Mouse (Mus musculus): Measurements from ENCODE around the gene St3gal6. TPM values are rescaled to one million over a fixed set of nuclear protein-coding genes. Genes with fewer than 3 reads are reported as not detected.

St3gal6 gene
- total and polyA plus RNA-seq, 3 experiments, result 167 to 420 (median 240) TPM

- dilution Hi-C loops (cut with MboI; ENCODE audit: extremely low pct_ligation_motif_present, extremely low pct_unique_long_range_greater_than_20kb, low sequenced_read_pairs) (no loop called here), in situ Hi-C loops (cut with MboI; ENCODE audit: low pct_ligation_motif_present, low pct_unique_long_range_greater_than_20kb, low sequenced_read_pairs) (no loop called here)
- no peak for TF ChIP-seq ZC3H11A (IDR thresholded peaks at IDR 0.05; ENCODE audit: low read depth, low read length)
- peak; percentile 36 for TF ChIP-seq NELFE (IDR thresholded peaks at IDR 0.05; ENCODE audit: low read depth, low read length)
- TF ChIP-seq SMC3 (IDR thresholded peaks at IDR 0.05; ENCODE audit: low read depth, low read length), result peak; percentile 15; the same call in 1 of the 2 replicates
- peak; percentile 33; the same call in 1 of the 2 replicates for TF ChIP-seq ZNF384 (IDR thresholded peaks at IDR 0.05; ENCODE audit: low read depth, low read length)
- no peak for TF ChIP-seq ZKSCAN1 (IDR thresholded peaks at IDR 0.05; ENCODE audit: borderline replicate concordance, low read depth, low read length)
- no peak; the same call in 1 of the 2 replicates for TF ChIP-seq GABPA (IDR thresholded peaks at IDR 0.05; ENCODE audit: insufficient replicate concordance, low read depth, low read length)
- TF ChIP-seq CTCF (conservative IDR thresholded peaks at IDR 0.05 in 1 of 2, IDR thresholded peaks at IDR 0.05 in 1 of 2; ENCODE audit: low read depth in 2 of 2, low read length in 2 of 2), result no peak
- peak; percentile 88; the same call in 1 of the 2 replicates for TF ChIP-seq MAZ (IDR thresholded peaks at IDR 0.05; ENCODE audit: low read depth, low read length)
- no peak for TF ChIP-seq UBTF (IDR thresholded peaks at IDR 0.05; ENCODE audit: low read depth, low read length)
- TF ChIP-seq MAFK (IDR thresholded peaks at IDR 0.05; ENCODE audit: insufficient replicate concordance, low read length), result no peak; the same call in none of the 2 replicates
- no peak; the same call in none of the 2 replicates for TF ChIP-seq RAD21 (IDR thresholded peaks at IDR 0.05; ENCODE audit: low read depth, low read length)
- TF ChIP-seq MXI1 (IDR thresholded peaks at IDR 0.05; ENCODE audit: low read depth, low read length), result peak; percentile 84
- peak; percentile 96 for TF ChIP-seq BHLHE40 (IDR thresholded peaks at IDR 0.05; ENCODE audit: low read depth, low read length)
- TF ChIP-seq POLR2A (IDR thresholded peaks at IDR 0.05; ENCODE audit: low read depth, low read length), result peak; percentile 56
- TF ChIP-seq MEF2A (IDR thresholded peaks at IDR 0.05; ENCODE audit: borderline replicate concordance, low read depth, low read length), result peak; percentile 98
- peak; percentile 70 for TF ChIP-seq TBP (conservative IDR thresholded peaks at IDR 0.05; ENCODE audit: low read depth, low read length)
- no peak for TF ChIP-seq KAT2A (IDR thresholded peaks at IDR 0.05; ENCODE audit: insufficient replicate concordance, low read length)
- no peak for TF ChIP-seq USF1 (IDR thresholded peaks at IDR 0.05; ENCODE audit: low read depth, low read length)
- TF ChIP-seq HCFC1 (IDR thresholded peaks at IDR 0.05; ENCODE audit: low read depth, low read length), result peak; percentile 64
- peak; percentile 80; the same call in 1 of the 2 replicates for TF ChIP-seq ZMIZ1 (IDR thresholded peaks at IDR 0.05; ENCODE audit: low read depth, low read length)
- peak; percentile 99 for TF ChIP-seq ETS1 (conservative IDR thresholded peaks at IDR 0.05; ENCODE audit: low read depth, low read length)
- peak; percentile 93 for TF ChIP-seq JUN (IDR thresholded peaks at IDR 0.05; ENCODE audit: insufficient read depth, low read depth, low read length)
- peak; percentile 81 for TF ChIP-seq ELF1 (IDR thresholded peaks at IDR 0.05; ENCODE audit: low read depth, low read length)
- TF ChIP-seq CHD1 (IDR thresholded peaks at IDR 0.05; ENCODE audit: low read depth, low read length), result no peak; the same call in 1 of the 2 replicates
- TF ChIP-seq NRF1 (IDR thresholded peaks at IDR 0.05; ENCODE audit: low read depth, low read length), result peak; percentile 42; the same call in 1 of the 2 replicates
- peak; percentile 97 for TF ChIP-seq IRF4 (IDR thresholded peaks at IDR 0.05; ENCODE audit: low read depth, low read length)
- TF ChIP-seq MYC (IDR thresholded peaks at IDR 0.05; ENCODE audit: low read depth, low read length), result peak; percentile 82; the same call in 1 of the 2 replicates
- peak; percentile 54 for TF ChIP-seq MAX (IDR thresholded peaks at IDR 0.05; ENCODE audit: low read length)
- TF ChIP-seq TCF12 (IDR thresholded peaks at IDR 0.05; ENCODE audit: low read depth, low read length), result peak; percentile 96
- TF ChIP-seq RCOR1 (conservative IDR thresholded peaks at IDR 0.05; ENCODE audit: low read depth, low read length), result peak; percentile 93
- TF ChIP-seq CHD2 (IDR thresholded peaks at IDR 0.05; ENCODE audit: low read length), result peak; percentile 96
- peak; percentile 92 for TF ChIP-seq JUND (conservative IDR thresholded peaks at IDR 0.05; ENCODE audit: low read depth, low read length)
- no peak for TF ChIP-seq USF2 (conservative IDR thresholded peaks at IDR 0.05; ENCODE audit: low read depth, low read length)
- peak; percentile 98 for TF ChIP-seq EP300 (IDR thresholded peaks at IDR 0.05; ENCODE audit: low read length)
- no peak for TF ChIP-seq PAX5 (IDR thresholded peaks at IDR 0.05; ENCODE audit: low read length)
- TF ChIP-seq POLR2AphosphoS2 (IDR thresholded peaks at IDR 0.05; ENCODE audit: low read depth, low read length), result peak; percentile 75
- peak; percentile 97 for TF ChIP-seq SIN3A (IDR thresholded peaks at IDR 0.05; ENCODE audit: low read length)
- peak; percentile 57; the same call in 1 of the 2 replicates for TF ChIP-seq E2F4 (IDR thresholded peaks at IDR 0.05; ENCODE audit: insufficient replicate concordance, low read depth, low read length)
- Histone ChIP-seq H3K9me3 (replicated peaks; ENCODE audit: low read length) (no peaks in the 10 kb centered on the region), H3K27me3 (replicated peaks) (no peaks in the 10 kb centered on the region), H3K27ac (ENCODE audit: insufficient read depth, low read depth) (peak overlapping the region; percentile 100), H3K4me3 (replicated peaks in 1 of 3; ENCODE audit: low read depth in 2 of 3, low read length in 2 of 3, poor library complexity in 1 of 3) (no peak overlapping the region), H3K4me1 (ENCODE audit: control insufficient read depth in 1 of 2, insufficient read depth in 2 of 2) (peaks cover 34 to 92% of the 10 kb centered on the region in 2 experiments), H3K4me2 (ENCODE audit: insufficient read depth, low read depth, poor library complexity, severe bottlenecking) (peak overlapping the region; percentile 74), H3K79me2 (replicated peaks; ENCODE audit: control insufficient read depth, extremely low read depth, insufficient read depth, poor library complexity, severe bottlenecking) (peaks cover 65% of the 10 kb centered on the region), H3K9ac (ENCODE audit: insufficient read depth, low read depth) (peak overlapping the region; percentile 72; the same call in 1 of the 2 replicates), H3K36me3 (replicated peaks in 1 of 2; ENCODE audit: control insufficient read depth in 1 of 2, insufficient read depth in 1 of 2, low read length in 1 of 2) (peaks cover 21 to 70% of the 10 kb centered on the region in 2 experiments)
- DNase-seq (ENCODE audit: extremely low read depth), result peak; percentile 98
Observed at GRCm38 (mm10) chr16:58501760-58502301, 22.2 kb downstream of the St3gal6 start.

Data from CH12.LX (cell line).